Mouse (Mus musculus): ENCODE results near the gene Klhl29.

Klhl29 gene

DNA sequence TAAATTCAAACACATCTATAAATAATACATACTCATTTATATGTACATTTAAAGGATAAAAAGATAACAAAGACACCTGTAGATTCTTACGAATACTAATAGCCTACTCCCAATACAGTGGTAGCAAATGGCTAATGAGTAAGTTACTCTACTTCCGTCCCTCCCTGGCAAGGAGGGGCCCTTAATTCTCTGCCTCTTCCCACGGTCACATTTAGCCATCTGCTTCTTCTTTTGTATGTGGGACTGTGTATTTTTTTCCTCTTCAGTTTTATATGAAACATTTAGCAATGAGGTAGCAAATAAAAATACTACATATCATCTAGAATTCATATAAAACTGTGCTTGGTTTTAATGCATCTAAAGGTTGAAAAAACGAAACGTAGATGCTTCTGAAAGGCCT, 73.6 kb downstream of the Klhl29 start:
- DNase-seq (ENCODE audit: low read depth, low spot score), result no peak

GRCm38 (mm10) chr12:5296422-5296821, 79.1 kb downstream of the Klhl29 start:
- no peak for DNase-seq (ENCODE audit: low read depth, low spot score)

- no peak for DNase-seq (ENCODE audit: low read depth, low spot score)
Observed at GRCm38 (mm10) chr12:5292316-5292715, 83.2 kb downstream of the Klhl29 start.

GRCm38 (mm10) chr12:5285579-5285978, 89.9 kb downstream of the Klhl29 start:
- DNase-seq (ENCODE audit: low read depth, low spot score), result no peak

- no peak for DNase-seq (ENCODE audit: low read depth, low spot score)
Observed at GRCm38 (mm10) chr12:5284961-5285360, 90.5 kb downstream of the Klhl29 start.

- DNase-seq (ENCODE audit: low read depth, low spot score), result no peak
Observed at GRCm38 (mm10) chr12:5283654-5284053, 91.8 kb downstream of the Klhl29 start.

- no peak for DNase-seq (ENCODE audit: low read depth, low spot score)
Observed at GRCm38 (mm10) chr12:5282611-5283010, 92.9 kb downstream of the Klhl29 start.

GRCm38 (mm10) chr12:5279873-5280272, 95.6 kb downstream of the Klhl29 start:
- DNase-seq (ENCODE audit: low read depth, low spot score), result no peak

DNA sequence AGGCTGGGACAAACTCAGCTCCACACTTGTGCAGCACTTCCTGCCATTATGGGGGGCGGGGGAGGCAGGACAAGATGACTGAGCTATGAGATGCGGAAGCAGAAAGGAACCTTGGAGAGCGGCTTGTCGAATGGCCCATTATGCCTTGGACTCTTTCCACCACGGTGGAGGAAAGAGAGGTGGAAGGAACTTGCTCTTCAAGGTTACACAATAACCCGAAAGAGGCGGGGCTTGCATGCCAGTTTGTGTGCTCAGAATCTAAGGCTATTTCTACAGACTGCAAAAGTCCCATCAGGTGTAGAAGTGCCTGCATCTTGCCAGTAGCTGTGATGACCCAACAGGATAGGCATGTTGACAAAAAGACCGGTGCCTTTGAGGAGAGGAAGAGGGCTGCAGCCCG, 98.5 kb downstream of the Klhl29 start:
- DNase-seq (ENCODE audit: low read depth, low spot score), result no peak

GRCm38 (mm10) chr12:5275507-5275936, 100.0 kb downstream of the Klhl29 start:
- no peak for DNase-seq (ENCODE audit: low read depth, low spot score)

DNA sequence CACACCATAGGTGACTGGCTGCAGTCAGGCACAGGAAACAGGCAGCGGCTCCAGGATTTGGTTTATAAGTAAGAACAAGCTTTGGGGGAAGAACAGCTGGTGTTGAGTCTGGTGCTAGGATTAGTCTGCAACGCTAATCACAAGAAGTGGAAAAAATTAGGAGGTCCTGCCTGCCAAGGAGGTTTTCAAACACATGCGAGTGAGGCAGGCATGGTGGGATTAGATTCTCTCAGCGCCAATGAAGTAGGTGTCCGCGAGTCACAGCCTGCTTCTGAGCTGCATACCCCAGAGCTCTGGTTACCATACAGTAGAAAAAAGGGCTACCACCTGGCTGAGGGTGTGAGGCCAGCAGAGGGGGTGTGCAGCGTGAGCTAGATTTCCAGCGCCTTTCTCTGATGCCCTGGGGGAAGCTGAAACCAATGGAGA, 101.0 kb downstream of the Klhl29 start:
- DNase-seq (ENCODE audit: low read depth, low spot score), result no peak

DNA sequence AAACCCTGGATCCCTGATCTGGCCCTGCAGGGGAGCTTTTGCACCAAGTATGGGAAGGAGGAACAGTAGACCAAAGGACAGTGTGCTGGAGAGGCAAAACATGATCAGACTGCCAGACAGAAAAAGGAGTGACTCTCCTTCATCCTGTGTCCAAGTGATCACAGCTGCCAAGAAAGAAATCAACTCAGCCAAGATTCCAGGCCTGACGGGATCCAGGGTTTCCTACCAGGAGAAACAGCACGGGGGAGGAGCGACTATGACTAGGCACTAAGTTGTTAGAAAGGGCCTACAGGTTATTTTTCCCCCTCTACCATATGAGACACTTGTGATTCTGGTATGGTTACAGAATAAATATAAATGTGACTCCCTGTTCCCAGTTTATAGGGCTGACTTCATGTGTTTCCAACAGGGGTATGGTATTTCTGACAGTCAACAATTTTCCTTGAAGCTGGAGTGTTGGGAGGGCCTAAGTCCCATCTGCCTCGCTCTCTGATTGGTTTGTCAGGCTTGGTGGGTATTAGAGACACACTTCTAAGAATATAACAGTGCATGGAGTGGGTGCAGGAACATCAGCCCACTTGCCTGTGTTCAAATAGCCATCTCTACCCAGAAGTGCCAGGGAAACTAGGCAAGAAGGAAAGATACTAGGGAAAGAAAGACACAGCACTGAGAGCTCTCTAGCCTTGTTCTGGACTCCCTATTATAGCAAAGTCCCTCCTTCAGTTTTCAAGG, 102.0 kb downstream of the Klhl29 start:
- no peak for DNase-seq (ENCODE audit: low read depth, low spot score)

DNA sequence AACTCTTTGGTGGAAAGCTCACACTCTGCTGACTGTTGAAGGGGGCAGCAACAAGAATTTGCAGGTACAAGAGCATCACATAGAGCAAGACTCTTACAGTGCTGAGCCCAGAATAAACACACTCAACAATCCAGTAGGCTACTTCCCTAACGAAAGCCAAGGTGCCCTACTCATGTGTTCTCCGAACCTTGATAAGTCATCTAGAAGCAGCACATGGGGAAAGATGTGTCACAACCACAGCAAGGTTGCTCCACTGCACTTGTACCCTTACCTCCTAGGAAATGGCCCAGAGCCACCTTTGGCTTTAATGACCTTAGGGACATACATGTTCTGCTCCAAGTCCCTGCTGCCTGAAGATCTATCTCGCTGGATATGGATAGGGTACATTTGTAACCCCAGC, 105.0 kb downstream of the Klhl29 start:
- DNase-seq (ENCODE audit: low read depth, low spot score), result no peak

GRCm38 (mm10) chr12:5269936-5270335, 105.5 kb downstream of the Klhl29 start:
- no peak for DNase-seq (ENCODE audit: low read depth, low spot score)

- DNase-seq (ENCODE audit: low read depth, low spot score), result no peak
Observed at GRCm38 (mm10) chr12:5269061-5269460, 106.4 kb downstream of the Klhl29 start.

GRCm38 (mm10) chr12:5268188-5268612, 107.3 kb downstream of the Klhl29 start:
- DNase-seq (ENCODE audit: low read depth, low spot score), result no peak

- DNase-seq (ENCODE audit: low read depth, low spot score), result no peak
Observed at GRCm38 (mm10) chr12:5267271-5268187, 108.0 kb downstream of the Klhl29 start.

GRCm38 (mm10) chr12:5266773-5267172, 108.7 kb downstream of the Klhl29 start:
- no peak for DNase-seq (ENCODE audit: low read depth, low spot score)

DNA sequence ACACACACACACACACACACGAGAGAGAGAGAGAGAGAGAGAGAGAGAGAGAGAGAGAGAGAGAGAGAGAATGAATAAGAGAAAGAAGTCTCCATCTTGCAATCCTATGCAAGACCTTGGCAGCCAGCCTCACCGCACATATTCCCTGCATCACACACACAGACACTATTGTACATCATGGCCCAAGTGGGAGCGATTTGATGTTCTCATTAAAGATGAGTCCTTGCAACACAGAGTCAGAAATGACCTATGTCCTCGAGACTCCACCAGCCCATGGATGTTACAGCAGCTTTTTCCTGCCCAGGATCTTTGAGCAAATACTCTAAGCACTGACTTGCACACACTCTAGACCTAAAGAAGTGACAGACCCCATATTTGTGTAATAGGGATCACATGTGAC, 114.0 kb downstream of the Klhl29 start:
- no peak for DNase-seq (ENCODE audit: low read depth, low spot score)

DNA sequence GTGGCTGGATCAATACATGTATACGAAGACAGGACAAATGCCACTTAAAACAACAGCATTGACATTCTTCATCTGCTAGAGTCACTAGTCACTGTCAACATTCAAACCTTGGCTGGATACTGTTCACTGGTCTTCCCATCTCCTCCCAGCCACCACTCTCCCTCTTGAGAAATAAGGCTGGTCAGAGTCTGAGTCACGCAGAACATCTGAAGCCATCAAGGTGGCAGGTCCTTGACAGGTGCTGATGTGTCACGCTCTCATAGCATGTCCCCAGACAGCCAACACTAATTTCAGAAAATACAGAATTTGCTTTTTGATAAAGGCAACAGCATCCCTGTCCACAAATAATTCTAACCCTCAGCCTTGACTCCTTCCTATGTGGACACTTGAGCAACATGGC, 116.7 kb downstream of the Klhl29 start:
- DNase-seq (ENCODE audit: low read depth, low spot score), result no peak

DNA sequence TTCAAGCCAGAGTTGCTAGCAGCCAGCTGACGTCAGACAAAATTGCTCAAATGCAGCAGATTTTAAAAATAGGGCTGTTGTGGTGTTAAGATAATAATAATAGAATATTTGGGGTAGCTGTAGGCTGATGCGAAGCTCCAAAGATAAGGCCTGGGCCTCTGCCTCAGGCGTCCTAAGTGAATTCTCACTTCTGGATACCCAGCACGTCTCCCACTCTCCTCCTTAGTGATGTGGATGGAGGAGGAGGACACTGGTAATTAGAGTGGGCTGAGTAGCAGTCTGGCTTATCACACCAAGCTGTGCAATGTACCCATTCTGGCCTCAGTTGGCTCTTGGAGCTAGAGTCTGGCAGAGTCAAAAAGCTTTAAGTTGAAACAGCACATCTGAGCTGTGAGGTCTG, 118.3 kb downstream of the Klhl29 start:
- DNase-seq (ENCODE audit: low read depth, low spot score), result no peak

- DNase-seq (ENCODE audit: low read depth, low spot score), result no peak
Observed at GRCm38 (mm10) chr12:5255079-5255478, 120.4 kb downstream of the Klhl29 start.

All from ES-CJ7 (cell line).